Mouse (Mus musculus) intestine, embryonic 16.5 days (tissue): ENCODE results near the gene Pagr1b. TPM values are rescaled to one million over a fixed set of nuclear protein-coding genes. Genes with fewer than 3 reads are reported as not detected.

ENCODE experiments used
- ATAC-seq: fragments of 200-750 bp; cut with Nextera tagmentation; 2 replicates; pipeline ENCODE4 v1.8.0; 2017; ENCODE audit warnings: moderate TSS enrichment, moderate library complexity
- H3K27ac ChIP-seq: fragments of 300-500 bp; sonication (generic); 2 replicates; pipeline ENCODE4 v1.5.1; 2014; ENCODE audit warnings: mild to moderate bottlenecking, low read length
- H3K27me3 ChIP-seq: fragments of 300-500 bp; sonication (generic); replicated peaks from 2 replicates; pipeline ENCODE4 v1.6.1; 2014; ENCODE audit warnings: low read length, control low read depth, mixed read lengths; ENCODE audit not compliant: control insufficient read depth, insufficient read depth
- H3K36me3 ChIP-seq: fragments of 300-500 bp; sonication (generic); 2 replicates; pipeline ENCODE4 v1.6.1; 2014; ENCODE audit warnings: low read length, control low read depth; ENCODE audit not compliant: control insufficient read depth, insufficient read depth
- H3K4me1 ChIP-seq: fragments of 300-500 bp; sonication (generic); 2 replicates; pipeline ENCODE4 v1.6.1; 2014; ENCODE audit warnings: low read length, control low read depth, mixed read lengths; ENCODE audit not compliant: control insufficient read depth, insufficient read depth
- H3K4me2 ChIP-seq: fragments of 300-500 bp; sonication (generic); 2 replicates; pipeline ENCODE4 v1.6.1; 2014; ENCODE audit warnings: low read depth, low read length, control low read depth
- H3K4me3 ChIP-seq: fragments of 300-500 bp; sonication (generic); 2 replicates; pipeline ENCODE4 v1.5.1; 2014; ENCODE audit warnings: mild to moderate bottlenecking, low read length
- H3K9ac ChIP-seq: fragments of 300-500 bp; sonication (generic); 2 replicates; pipeline ENCODE4 v1.6.1; 2014; ENCODE audit warnings: low read depth, low read length
- H3K9me3 ChIP-seq: fragments of 300-500 bp; sonication (generic); 2 replicates; pipeline ENCODE4 v1.6.1; 2016; ENCODE audit warnings: low read length, control low read depth; ENCODE audit not compliant: control insufficient read depth
- WGBS: fragments of 180-500 bp; shearing (Covaris S2); extraction: QIAGEN DNeasy Blood & Tissue Kit; methylation state at CpG from one replicate; pipeline ENCODE4 v1.1.7; 2014; 5-methylcytosine and 5-hydroxymethylcytosine counted together
- polyA plus RNA-seq: library from polyadenylated mRNA; unstranded; fragments of >200 nt; fragmentation: Nextera tagmentation; extraction: Ambion mirVana; gene quantifications from 2 replicates; pipeline ENCODE4 v1.2.1, GENCODE M21; 2015

The Pagr1b gene
- polyA plus RNA-seq, 1 experiment from 2014 or later: 2.5 TPM

GRCm38 (mm10) chr7:127026161-127026600 is 9.9 kb upstream of the Pagr1b start:
- ATAC-seq: peak; percentile 53
- Histone ChIP-seq H3K4me3 (peak overlapping the region; percentile 69), H3K4me2 (peak overlapping the region; percentile 92), H3K4me1 (peaks cover 40% of the 10 kb centered on the region), H3K36me3 (peaks cover 7% of the 10 kb centered on the region), H3K9me3 (no peaks in the 10 kb centered on the region), H3K27ac (peak overlapping the region; percentile 95), H3K9ac (peak overlapping the region; percentile 99), H3K27me3 (no peaks in the 10 kb centered on the region)
- WGBS: 1% methylated on average over 34 of the region's 48 CpGs

DNA sequence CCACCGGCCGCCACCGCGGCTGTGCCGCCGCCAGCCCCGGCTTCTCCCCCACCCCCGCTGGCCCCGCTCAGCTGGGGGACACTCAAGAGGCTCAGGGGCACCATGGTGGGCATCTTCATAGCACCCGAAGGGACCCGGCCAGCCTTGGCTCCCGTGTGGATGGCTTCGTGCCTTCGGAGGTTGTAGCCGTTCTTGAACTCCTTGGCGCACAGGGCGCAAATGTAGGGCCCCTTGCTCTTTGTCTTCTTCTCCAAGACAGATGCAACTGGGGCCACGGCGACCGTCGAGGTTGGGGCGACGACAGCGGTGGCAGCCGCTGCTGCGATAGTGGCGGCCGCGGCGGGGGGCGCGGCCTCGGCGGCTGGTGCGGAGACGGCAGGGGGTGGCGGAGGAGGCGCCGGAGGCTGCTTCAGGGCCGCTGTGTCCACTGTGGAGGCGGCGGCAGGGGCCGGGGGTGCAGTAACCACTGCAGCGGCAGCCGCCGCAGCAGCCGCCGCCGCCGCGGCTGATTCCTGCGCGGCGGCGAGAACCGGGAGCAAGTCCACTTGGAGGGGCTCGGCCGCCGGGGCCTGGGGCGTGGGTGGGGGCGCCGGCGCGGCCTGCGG is 9.4 kb upstream of the Pagr1b start:
- Histone ChIP-seq H3K4me3 (peak overlapping the region; percentile 69), H3K36me3 (peaks cover 7% of the 10 kb centered on the region)

DNA sequence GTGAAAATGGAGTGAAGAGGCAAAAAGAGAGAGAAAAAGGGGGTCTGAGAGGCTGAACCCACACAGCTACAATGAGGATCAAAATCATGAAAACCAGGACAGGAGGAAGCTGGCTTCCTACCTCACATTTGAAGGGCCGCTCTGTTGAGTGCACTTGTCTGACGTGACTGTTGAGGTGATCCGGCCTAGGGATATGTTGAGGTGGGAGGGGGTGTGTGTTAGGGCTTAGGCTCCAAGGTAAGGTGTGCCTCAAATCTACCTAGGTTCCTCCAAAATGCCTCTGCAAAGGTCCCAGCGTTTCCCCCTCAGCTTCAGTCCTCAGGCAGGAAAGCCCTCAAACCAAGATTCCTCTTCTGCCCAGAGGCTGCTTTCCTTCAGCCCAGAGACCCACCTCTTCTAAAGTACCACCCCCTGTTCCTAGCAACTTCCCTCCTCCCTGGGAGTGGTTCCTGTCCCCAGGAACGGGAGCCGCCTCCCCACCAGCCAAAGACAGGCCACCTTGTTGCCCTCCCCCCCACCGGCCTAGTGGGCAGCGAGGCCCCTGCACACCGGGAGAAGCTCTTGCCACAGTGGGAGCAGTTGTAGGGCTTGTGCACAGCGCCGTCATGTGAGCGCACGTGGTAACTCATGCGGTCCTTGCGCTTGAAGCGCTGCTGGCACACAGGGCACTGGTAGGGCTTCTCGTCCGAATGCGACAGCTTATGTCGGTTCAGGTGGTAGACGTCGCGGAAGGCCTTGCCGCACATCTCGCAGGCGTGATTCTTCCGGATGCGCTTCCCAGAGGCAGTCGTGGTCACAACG is 8.7 kb upstream of the Pagr1b start:
- peak; percentile 45 for ATAC-seq
- peak overlapping the region; percentile 92 for H3K4me2 ChIP-seq
- peaks cover 52% of the 10 kb centered on the region for H3K4me1 ChIP-seq
- peak overlapping the region; percentile 69 for H3K4me3 ChIP-seq
- H3K9ac ChIP-seq: peak overlapping the region; percentile 99
- H3K36me3 ChIP-seq: peaks cover 7% of the 10 kb centered on the region
- WGBS: under 1% methylated on average over 30 of the region's 30 CpGs
- no peaks in the 10 kb centered on the region for H3K27me3 ChIP-seq
- no peaks in the 10 kb centered on the region for H3K9me3 ChIP-seq
- H3K27ac ChIP-seq: peak overlapping the region; percentile 95

More for the DNA sequence above, 9.4 kb upstream of the Pagr1b start:
- peaks cover 45% of the 10 kb centered on the region for H3K4me1 ChIP-seq
- under 1% methylated on average over 54 of the region's 65 CpGs for WGBS
- H3K4me2 ChIP-seq: peak overlapping the region; percentile 92
- H3K27ac ChIP-seq: peak overlapping the region; percentile 95
- no peaks in the 10 kb centered on the region for H3K27me3 ChIP-seq
- peak overlapping the region; percentile 99 for H3K9ac ChIP-seq
- no peaks in the 10 kb centered on the region for H3K9me3 ChIP-seq
- ATAC-seq: no peak

DNA sequence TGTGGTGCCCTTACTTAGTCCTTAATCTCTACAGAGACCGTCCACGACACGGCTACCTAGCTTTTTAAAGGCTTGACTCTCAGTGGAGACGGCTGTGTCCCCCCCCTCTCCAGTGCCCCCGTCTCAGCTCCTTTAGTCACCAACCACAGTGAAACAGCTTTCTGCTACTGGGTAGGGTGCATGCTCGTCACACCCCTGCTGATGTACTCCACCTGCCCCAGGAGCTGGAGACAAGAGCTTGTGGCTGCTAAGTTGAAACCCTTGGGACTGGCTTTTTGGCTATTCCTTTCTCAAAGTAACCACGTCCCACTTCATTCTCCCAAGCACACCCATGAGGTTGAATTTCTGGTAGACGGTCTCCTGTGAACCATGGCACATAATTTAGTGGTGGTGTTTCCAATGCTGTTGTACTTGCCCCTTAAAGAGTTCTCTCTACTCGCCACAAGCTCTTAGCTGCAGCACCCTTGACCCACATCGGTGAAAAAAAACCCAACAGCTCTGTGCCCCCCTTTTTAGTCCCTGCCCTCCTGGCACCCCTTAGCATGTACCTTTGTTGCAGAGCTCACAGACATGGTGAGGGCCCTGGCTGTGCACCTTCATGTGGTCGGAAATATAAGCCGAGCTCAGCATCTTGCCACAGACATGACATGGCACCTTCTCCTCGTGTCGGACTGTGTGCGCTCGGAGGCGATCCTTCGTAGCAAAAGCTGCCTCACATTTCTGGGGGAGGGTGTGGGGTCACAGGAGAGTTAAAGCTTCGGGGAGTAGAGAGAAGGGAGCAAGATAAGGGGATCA is 7.8 kb upstream of the Pagr1b start:
- peak overlapping the region; percentile 69 for H3K4me3 ChIP-seq
- no peak for ATAC-seq
- H3K9me3 ChIP-seq: no peaks in the 10 kb centered on the region
- peaks cover 7% of the 10 kb centered on the region for H3K36me3 ChIP-seq
- peak overlapping the region; percentile 95; the same call in 1 of the 2 replicates for H3K27ac ChIP-seq
- H3K4me2 ChIP-seq: peak overlapping the region; percentile 92
- peaks cover 61% of the 10 kb centered on the region for H3K4me1 ChIP-seq
- 17% methylated on average over 19 of the region's 19 CpGs for WGBS
- H3K27me3 ChIP-seq: no peaks in the 10 kb centered on the region
- peak overlapping the region; percentile 99 for H3K9ac ChIP-seq

DNA sequence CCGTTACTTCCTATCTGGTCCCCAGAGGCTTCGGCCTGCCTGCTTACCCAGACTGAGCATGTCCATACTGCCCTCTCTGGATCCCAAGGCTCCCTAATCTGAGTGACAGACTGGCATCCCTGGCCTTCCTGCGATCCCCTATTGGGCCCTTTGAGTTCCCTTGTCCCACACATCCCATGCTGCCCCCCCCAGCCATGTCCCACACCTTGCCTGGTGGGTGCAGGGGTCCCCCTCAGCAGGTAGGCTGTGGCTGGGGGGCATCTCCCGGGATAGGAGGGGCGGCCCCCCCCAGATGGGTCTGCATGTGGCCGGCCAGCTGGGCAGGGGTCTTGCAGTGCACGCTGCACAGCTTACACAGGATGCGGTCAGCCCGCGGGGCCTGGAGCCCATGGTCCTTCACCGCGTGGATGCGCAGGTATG is 7.0 kb upstream of the Pagr1b start:
- H3K27me3 ChIP-seq: no peaks in the 10 kb centered on the region
- peak overlapping the region; percentile 99 for H3K9ac ChIP-seq
- H3K4me3 ChIP-seq: peak overlapping the region; percentile 69
- peak overlapping the region; percentile 92 for H3K4me2 ChIP-seq
- peaks cover 67% of the 10 kb centered on the region for H3K4me1 ChIP-seq
- 75% methylated on average over 13 of the region's 13 CpGs for WGBS
- ATAC-seq: no peak
- no peaks in the 10 kb centered on the region for H3K9me3 ChIP-seq
- H3K27ac ChIP-seq: 0 out of 2 replicates have a peak overlapping the region, but pooled peaks have one; percentile 29
- peaks cover 7% of the 10 kb centered on the region for H3K36me3 ChIP-seq

DNA sequence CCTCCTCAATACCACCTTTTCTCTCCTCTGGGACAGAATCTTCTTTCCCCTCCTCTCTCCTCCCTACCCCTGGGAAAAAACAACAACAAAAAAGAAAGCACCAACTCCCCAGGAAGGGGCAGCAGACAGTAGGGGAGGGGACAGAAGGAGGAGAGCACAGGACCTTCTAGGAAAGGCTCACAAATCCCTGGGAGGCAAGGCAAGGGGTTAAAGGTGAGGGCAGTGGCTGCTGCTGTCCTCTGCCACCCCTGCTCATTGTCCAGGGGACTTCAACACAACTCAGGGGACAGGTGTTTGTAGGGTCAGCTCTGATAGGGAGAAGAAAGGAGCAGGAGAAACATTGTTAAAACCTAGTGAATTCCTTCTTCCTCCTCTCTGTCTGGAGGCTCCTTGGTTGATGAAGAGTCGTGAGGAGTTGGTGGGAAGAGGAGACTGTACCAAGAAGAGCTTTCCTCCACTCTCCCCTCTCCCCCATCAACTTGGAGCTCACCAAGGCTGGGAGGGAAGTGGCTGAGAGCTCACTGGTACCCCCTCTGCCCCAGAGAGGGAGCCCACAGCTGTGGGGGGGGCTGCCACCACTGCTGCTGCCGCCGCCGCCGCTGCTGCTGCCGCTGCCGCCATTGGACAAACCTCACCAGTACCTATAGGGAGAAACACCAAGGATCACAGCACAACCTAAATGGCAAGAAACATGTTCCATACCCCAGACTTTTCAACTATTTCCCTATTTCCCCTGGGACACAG is 6.4 kb upstream of the Pagr1b start:
- no peak for ATAC-seq
- Histone ChIP-seq H3K27ac (no peak overlapping the region), H3K36me3 (peaks cover 7% of the 10 kb centered on the region), H3K4me1 (peaks cover 67% of the 10 kb centered on the region), H3K9me3 (no peaks in the 10 kb centered on the region), H3K27me3 (no peaks in the 10 kb centered on the region), H3K4me2 (peak overlapping the region; percentile 92), H3K4me3 (peak overlapping the region; percentile 69; the same call in 1 of the 2 replicates), H3K9ac (peak overlapping the region; percentile 99; the same call in 1 of the 2 replicates)
- 89% methylated on average over 6 of the region's 7 CpGs for WGBS

GRCm38 (mm10) chr7:127021563-127022527 is 5.6 kb upstream of the Pagr1b start:
- Histone ChIP-seq H3K4me2 (peak overlapping the region; percentile 83), H3K27ac (peak overlapping the region; percentile 68), H3K4me3 (peak overlapping the region; percentile 53), H3K4me1 (peaks cover 67% of the 10 kb centered on the region), H3K9me3 (no peaks in the 10 kb centered on the region), H3K9ac (peak overlapping the region; percentile 71), H3K36me3 (peaks cover 7% of the 10 kb centered on the region), H3K27me3 (no peaks in the 10 kb centered on the region)
- no peak for ATAC-seq
- WGBS: 41% methylated on average over 5 of the region's 5 CpGs
